Mouse (Mus musculus) brain, adult 10 weeks (tissue): ENCODE results near the gene Pdhx. TPM values are rescaled to one million over a fixed set of nuclear protein-coding genes. Genes with fewer than 3 reads are reported as not detected.

Source experiments
- polyA plus RNA-seq: library from polyadenylated mRNA; stranded (reverse); fragments of 350-450 nt; fragmentation: Illumina TruSeq; extraction: RNeasy Lipid Tissue Mini Kit (QIAGEN cat#74804); gene quantifications from one replicate; pipeline ENCODE4 v1.2.3, GENCODE M21; 2015; ENCODE audit warnings: low read depth, low replicate concordance

The Pdhx gene
- polyA plus RNA-seq: 48.9 TPM

GRCm38 (mm10) chr2:103073219-103073982 lies at the start of gene Pdhx, which contains the start of gene Apip:
Pdhx (minus strand) TSS chr2:103073513.
Apip (plus strand) TSS chr2:103073675.

Other genes with a start within 250 kb of the Pdhx start
- gene Cd44, start 171.8 kb downstream of the Pdhx start, polyA plus RNA-seq: 2.6 TPM
- 38.0 TPM for gene Apip, start 162 bp upstream of the Pdhx start, polyA plus RNA-seq
- 0.31 TPM for gene Ehf, start 229.8 kb upstream of the Pdhx start, polyA plus RNA-seq